Mouse (Mus musculus): Measurements from ENCODE around the gene Pgbd5.

DNA sequence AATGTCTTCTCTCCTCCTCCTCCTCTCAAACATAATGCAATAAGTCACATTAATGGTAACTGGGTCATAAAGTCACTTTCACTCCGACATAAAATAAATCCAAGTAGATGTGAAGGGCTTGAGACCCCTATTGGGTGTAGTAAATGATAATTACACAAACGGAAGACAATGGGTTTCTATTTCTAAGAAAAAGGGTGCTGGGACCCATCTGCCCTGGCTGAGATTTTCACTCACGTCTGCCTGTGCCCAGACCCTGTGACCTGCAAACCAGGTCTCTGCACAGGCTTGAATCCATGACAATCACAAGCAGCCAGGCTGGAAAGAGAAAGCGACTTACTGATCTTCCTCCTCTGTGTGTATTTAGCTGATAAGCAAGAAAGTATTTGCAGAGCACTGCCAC lies 4.3 kb downstream of the Pgbd5 start:
- TF ChIP-seq RAD21 (IDR thresholded peaks at IDR 0.05; ENCODE audit: low read depth, low read length) = no peak
- no peak for TF ChIP-seq CTCF (conservative IDR thresholded peaks at IDR 0.05 in 1 of 2, IDR thresholded peaks at IDR 0.05 in 1 of 2; ENCODE audit: low read depth in 2 of 2, low read length in 2 of 2)
- no peak for TF ChIP-seq KAT2A (IDR thresholded peaks at IDR 0.05; ENCODE audit: insufficient replicate concordance, low read length)
- TF ChIP-seq POLR2A (IDR thresholded peaks at IDR 0.05; ENCODE audit: low read depth, low read length) = no peak
- no peak for TF ChIP-seq ZMIZ1 (IDR thresholded peaks at IDR 0.05; ENCODE audit: low read depth, low read length)
- no peak for TF ChIP-seq ETS1 (conservative IDR thresholded peaks at IDR 0.05; ENCODE audit: low read depth, low read length)
- no peak for TF ChIP-seq IRF4 (IDR thresholded peaks at IDR 0.05; ENCODE audit: low read depth, low read length)
- no peak for TF ChIP-seq E2F4 (IDR thresholded peaks at IDR 0.05; ENCODE audit: insufficient replicate concordance, low read depth, low read length)
- no peak for TF ChIP-seq CHD1 (IDR thresholded peaks at IDR 0.05; ENCODE audit: low read depth, low read length)
- TF ChIP-seq MAX (IDR thresholded peaks at IDR 0.05; ENCODE audit: low read length) = no peak

Data from CH12.LX (cell line).